Mouse (Mus musculus): ENCODE measurements around the gene Nfe2l1. TPM values are rescaled to one million over a fixed set of nuclear protein-coding genes. Genes with fewer than 3 reads are reported as not detected.

Nfe2l1 gene
- polyA plus RNA-seq, 1 experiment from 2014 or later = 51.8 TPM

- 76% methylated on average over 12 of the region's 12 CpGs for WGBS
- peaks cover 5% of the 10 kb centered on the region; the same call in 1 of the 2 replicates for H3K4me1 ChIP-seq (ENCODE audit: insufficient read depth, low read depth, low read length)
- no peak overlapping the region for H3K4me3 ChIP-seq (ENCODE audit: low read depth, low read length)
- TF ChIP-seq EP300 (IDR thresholded peaks at IDR 0.05) = no peak
- ATAC-seq = no peak
- no peak overlapping the region for H3K4me2 ChIP-seq (replicated peaks; ENCODE audit: low read depth, low read length)
- no peaks in the 10 kb centered on the region for H3K36me3 ChIP-seq (ENCODE audit: insufficient read depth, low read length)
- H3K9ac ChIP-seq (replicated peaks; ENCODE audit: low read depth) = no peak overlapping the region
- no peak for DNase-seq (ENCODE audit: low spot score)
- no peaks in the 10 kb centered on the region for H3K9me3 ChIP-seq (ENCODE audit: low read length)
- H3K27me3 ChIP-seq (replicated peaks; ENCODE audit: insufficient read depth, low read length) = 0 out of 2 replicates have a peak, but pooled peaks cover 3% of the 10 kb centered on the region
- no peak overlapping the region for H3K27ac ChIP-seq (ENCODE audit: low read length)
Measured at GRCm38 (mm10) chr11:96862534-96862933, 32.8 kb upstream of the Nfe2l1 start.

- TF ChIP-seq CTCF (IDR thresholded peaks at IDR 0.05) = peak; percentile 98
- TF ChIP-seq EP300 (IDR thresholded peaks at IDR 0.05) = no peak
- Histone ChIP-seq H3K9me3 (ENCODE audit: low read length) (no peaks in the 10 kb centered on the region), H3K27ac (ENCODE audit: low read length) (peak overlapping the region; percentile 32; the same call in 1 of the 2 replicates), H3K4me1 (ENCODE audit: insufficient read depth, low read depth, low read length) (peaks cover 5% of the 10 kb centered on the region; the same call in 1 of the 2 replicates), H3K4me3 (ENCODE audit: low read depth, low read length) (peak overlapping the region; percentile 27), H3K36me3 (ENCODE audit: insufficient read depth, low read length) (no peaks in the 10 kb centered on the region), H3K4me2 (replicated peaks; ENCODE audit: low read depth, low read length) (peak overlapping the region; percentile 54), H3K9ac (replicated peaks; ENCODE audit: low read depth) (no peak overlapping the region), H3K27me3 (replicated peaks; ENCODE audit: insufficient read depth, low read length) (no peaks in the 10 kb centered on the region)
- ATAC-seq (peak; percentile 90), DNase-seq (ENCODE audit: low spot score) (peak; percentile 95)
- under 1% methylated on average over 31 of the region's 31 CpGs for WGBS
Measured at GRCm38 (mm10) chr11:96861878-96862289, 32.1 kb upstream of the Nfe2l1 start.

- H3K4me2 ChIP-seq (replicated peaks; ENCODE audit: low read depth, low read length) = peak overlapping the region; percentile 54
- no peak overlapping the region for H3K9ac ChIP-seq (replicated peaks; ENCODE audit: low read depth)
- H3K27me3 ChIP-seq (replicated peaks; ENCODE audit: insufficient read depth, low read length) = no peaks in the 10 kb centered on the region
- H3K27ac ChIP-seq (ENCODE audit: low read length) = peak overlapping the region; percentile 32; the same call in 1 of the 2 replicates
- peak overlapping the region; percentile 27 for H3K4me3 ChIP-seq (ENCODE audit: low read depth, low read length)
- no peaks in the 10 kb centered on the region for H3K36me3 ChIP-seq (ENCODE audit: insufficient read depth, low read length)
- H3K4me1 ChIP-seq (ENCODE audit: insufficient read depth, low read depth, low read length) = peaks cover 5% of the 10 kb centered on the region; the same call in 1 of the 2 replicates
- ATAC-seq (peak; percentile 27), DNase-seq (ENCODE audit: low spot score) (peak; percentile 73)
- no peaks in the 10 kb centered on the region for H3K9me3 ChIP-seq (ENCODE audit: low read length)
- 1% methylated on average over 20 of the region's 20 CpGs for WGBS
- TF ChIP-seq EP300 (IDR thresholded peaks at IDR 0.05) (no peak), CTCF (IDR thresholded peaks at IDR 0.05) (no peak)
Measured at GRCm38 (mm10) chr11:96861446-96861845, 31.7 kb upstream of the Nfe2l1 start.

- no peak overlapping the region for H3K4me2 ChIP-seq (replicated peaks; ENCODE audit: low read depth, low read length)
- no peaks in the 10 kb centered on the region for H3K9me3 ChIP-seq (ENCODE audit: low read length)
- TF ChIP-seq EP300 (IDR thresholded peaks at IDR 0.05) = no peak
- TF ChIP-seq CTCF (IDR thresholded peaks at IDR 0.05) = peak; percentile 94
- no peaks in the 10 kb centered on the region for H3K36me3 ChIP-seq (ENCODE audit: insufficient read depth, low read length)
- no peak overlapping the region for H3K9ac ChIP-seq (replicated peaks; ENCODE audit: low read depth)
- no peak overlapping the region for H3K4me3 ChIP-seq (ENCODE audit: low read depth, low read length)
- peak overlapping the region; percentile 43; the same call in 1 of the 2 replicates for H3K27ac ChIP-seq (ENCODE audit: low read length)
- 15% methylated on average over 8 of the region's 8 CpGs for WGBS
- ATAC-seq = peak; percentile 19
- H3K4me1 ChIP-seq (ENCODE audit: insufficient read depth, low read depth, low read length) = peaks cover 5% of the 10 kb centered on the region; the same call in 1 of the 2 replicates
- no peaks in the 10 kb centered on the region for H3K27me3 ChIP-seq (replicated peaks; ENCODE audit: insufficient read depth, low read length)
- DNase-seq (ENCODE audit: low spot score) = peak; percentile 89
Measured at GRCm38 (mm10) chr11:96860564-96860963, 30.8 kb upstream of the Nfe2l1 start.

GRCm38 (mm10) chr11:96859635-96860034, 29.9 kb upstream of the Nfe2l1 start:
- Histone ChIP-seq H3K4me3 (ENCODE audit: low read depth, low read length) (no peak overlapping the region), H3K4me2 (replicated peaks; ENCODE audit: low read depth, low read length) (no peak overlapping the region), H3K36me3 (ENCODE audit: insufficient read depth, low read length) (no peaks in the 10 kb centered on the region), H3K9me3 (ENCODE audit: low read length) (no peaks in the 10 kb centered on the region), H3K9ac (replicated peaks; ENCODE audit: low read depth) (no peak overlapping the region), H3K27ac (ENCODE audit: low read length) (no peak overlapping the region), H3K27me3 (replicated peaks; ENCODE audit: insufficient read depth, low read length) (no peaks in the 10 kb centered on the region), H3K4me1 (ENCODE audit: insufficient read depth, low read depth, low read length) (peaks cover 5% of the 10 kb centered on the region; the same call in 1 of the 2 replicates)
- TF ChIP-seq EP300 (IDR thresholded peaks at IDR 0.05) (no peak), CTCF (IDR thresholded peaks at IDR 0.05) (no peak)
- ATAC-seq (no peak), DNase-seq (ENCODE audit: low spot score) (no peak)
- 87% methylated on average over 4 of the region's 4 CpGs for WGBS

GRCm38 (mm10) chr11:96857446-96857845, 27.7 kb upstream of the Nfe2l1 start:
- TF ChIP-seq CTCF (IDR thresholded peaks at IDR 0.05) (no peak), EP300 (IDR thresholded peaks at IDR 0.05) (no peak)
- no peaks in the 10 kb centered on the region for H3K9me3 ChIP-seq (ENCODE audit: low read length)
- DNase-seq (ENCODE audit: low spot score) = no peak
- no peak overlapping the region for H3K27ac ChIP-seq (ENCODE audit: low read length)
- no peak overlapping the region for H3K9ac ChIP-seq (replicated peaks; ENCODE audit: low read depth)
- no peak for ATAC-seq
- no peak overlapping the region for H3K4me2 ChIP-seq (replicated peaks; ENCODE audit: low read depth, low read length)
- 84% methylated on average over 5 of the region's 5 CpGs for WGBS
- no peaks in the 10 kb centered on the region for H3K27me3 ChIP-seq (replicated peaks; ENCODE audit: insufficient read depth, low read length)
- H3K4me3 ChIP-seq (ENCODE audit: low read depth, low read length) = no peak overlapping the region
- H3K36me3 ChIP-seq (ENCODE audit: insufficient read depth, low read length) = no peaks in the 10 kb centered on the region
- H3K4me1 ChIP-seq (ENCODE audit: insufficient read depth, low read depth, low read length) = peaks cover 5% of the 10 kb centered on the region; the same call in 1 of the 2 replicates
